Mouse (Mus musculus) embryonic facial prominence, embryonic 15.5 days (tissue): Measurements from ENCODE around the gene Dse. TPM values are rescaled to one million over a fixed set of nuclear protein-coding genes. Genes with fewer than 3 reads are reported as not detected.

ENCODE experiments used
- ATAC-seq: fragments of 200-750 bp; cut with Nextera tagmentation; 2 replicates; pipeline ENCODE4 v1.8.0; 2017; ENCODE audit warnings: low read depth, moderate TSS enrichment; ENCODE audit not compliant: insufficient number of reproducible peaks, low FRiP score, low TSS enrichment
- H3K27ac ChIP-seq: fragments of 300-500 bp; sonication (generic); replicated peaks from 2 replicates; pipeline ENCODE4 v1.5.1; 2015; ENCODE audit warnings: mild to moderate bottlenecking, inconsistent platforms
- H3K27me3 ChIP-seq: fragments of 300-500 bp; sonication (generic); 2 replicates; pipeline ENCODE4 v1.6.1; 2015; ENCODE audit warnings: inconsistent platforms
- H3K36me3 ChIP-seq: fragments of 300-500 bp; sonication (generic); 2 replicates; pipeline ENCODE4 v1.6.1; 2015; ENCODE audit warnings: mild to moderate bottlenecking, inconsistent platforms
- H3K4me1 ChIP-seq: fragments of 300-500 bp; sonication (generic); 2 replicates; pipeline ENCODE4 v1.6.1; 2015; ENCODE audit warnings: inconsistent platforms
- H3K4me2 ChIP-seq: fragments of 300-500 bp; sonication (generic); replicated peaks from 2 replicates; pipeline ENCODE4 v1.6.1; 2015; ENCODE audit warnings: mild to moderate bottlenecking, inconsistent platforms
- H3K4me3 ChIP-seq: fragments of 300-500 bp; sonication (generic); replicated peaks from 2 replicates; pipeline ENCODE4 v1.5.1; 2015; ENCODE audit warnings: mild to moderate bottlenecking, inconsistent platforms
- H3K9ac ChIP-seq: fragments of 300-500 bp; sonication (generic); 2 replicates; pipeline ENCODE4 v1.6.1; 2015; ENCODE audit warnings: inconsistent platforms
- H3K9me3 ChIP-seq: fragments of 300-500 bp; sonication (generic); replicated peaks from 2 replicates; pipeline ENCODE4 v1.6.1; 2016; ENCODE audit warnings: inconsistent platforms
- WGBS: fragments of 180-500 bp; shearing (Covaris S2); methylation state at CpG from one replicate; pipeline ENCODE4 v1.1.7; 2015; 5-methylcytosine and 5-hydroxymethylcytosine counted together
- polyA plus RNA-seq: library from polyadenylated mRNA; unstranded; fragments of >200 nt; fragmentation: Nextera tagmentation; extraction: Ambion mirVana; gene quantifications from 2 replicates; pipeline ENCODE4 v1.2.1, GENCODE M21; 2015

The Dse gene
- polyA plus RNA-seq, 1 experiment from 2014 or later = 35.0 TPM

- Histone ChIP-seq H3K4me1 (peaks cover 12% of the 10 kb centered on the region; the same call in 1 of the 2 replicates), H3K4me2 (no peak overlapping the region), H3K4me3 (no peak overlapping the region), H3K9ac (no peak overlapping the region), H3K9me3 (no peaks in the 10 kb centered on the region), H3K27ac (no peak overlapping the region), H3K27me3 (no peaks in the 10 kb centered on the region), H3K36me3 (no peaks in the 10 kb centered on the region)
- WGBS = 82% methylated on average over 1 of the region's 1 CpGs
- ATAC-seq = no peak
Measured at GRCm38 (mm10) chr10:34200689-34201088, 6.8 kb downstream of the Dse start.

GRCm38 (mm10) chr10:34198574-34198973 is 8.9 kb downstream of the Dse start:
- Histone ChIP-seq H3K36me3 (no peaks in the 10 kb centered on the region), H3K4me3 (no peak overlapping the region), H3K4me2 (no peak overlapping the region), H3K9ac (no peak overlapping the region), H3K27ac (no peak overlapping the region), H3K4me1 (peaks cover 15% of the 10 kb centered on the region; the same call in 1 of the 2 replicates), H3K9me3 (no peaks in the 10 kb centered on the region), H3K27me3 (no peaks in the 10 kb centered on the region)
- 61% methylated on average over 3 of the region's 3 CpGs for WGBS
- no peak for ATAC-seq

GRCm38 (mm10) chr10:34198061-34198460 is 9.5 kb downstream of the Dse start:
- H3K4me1 ChIP-seq = peaks cover 15% of the 10 kb centered on the region; the same call in 1 of the 2 replicates
- no peak overlapping the region for H3K4me3 ChIP-seq
- no peaks in the 10 kb centered on the region for H3K27me3 ChIP-seq
- no peak overlapping the region for H3K4me2 ChIP-seq
- no peak overlapping the region for H3K9ac ChIP-seq
- ATAC-seq = no peak
- H3K36me3 ChIP-seq = no peaks in the 10 kb centered on the region
- H3K27ac ChIP-seq = no peak overlapping the region; the same call in 1 of the 2 replicates
- H3K9me3 ChIP-seq = no peaks in the 10 kb centered on the region
- 36% methylated on average over 3 of the region's 3 CpGs for WGBS

GRCm38 (mm10) chr10:34197269-34197668 is 10.2 kb downstream of the Dse start:
- no peak overlapping the region for H3K9ac ChIP-seq
- no peak overlapping the region for H3K4me3 ChIP-seq
- H3K27me3 ChIP-seq = no peaks in the 10 kb centered on the region
- H3K4me1 ChIP-seq = peaks cover 15% of the 10 kb centered on the region; the same call in 1 of the 2 replicates
- H3K9me3 ChIP-seq = no peaks in the 10 kb centered on the region
- ATAC-seq = no peak
- H3K36me3 ChIP-seq = no peaks in the 10 kb centered on the region
- 65% methylated on average over 3 of the region's 3 CpGs for WGBS
- no peak overlapping the region for H3K27ac ChIP-seq
- H3K4me2 ChIP-seq = no peak overlapping the region

- 51% methylated on average over 2 of the region's 2 CpGs for WGBS
- no peak for ATAC-seq
- H3K27ac ChIP-seq = no peak overlapping the region
Measured at GRCm38 (mm10) chr10:34194957-34195356, 12.6 kb downstream of the Dse start.

GRCm38 (mm10) chr10:34194503-34194902 is 13.0 kb downstream of the Dse start:
- Histone ChIP-seq H3K27ac (no peak overlapping the region; the same call in 1 of the 2 replicates), H3K4me3 (no peak overlapping the region), H3K9ac (no peak overlapping the region), H3K36me3 (no peaks in the 10 kb centered on the region), H3K4me1 (peaks cover 18% of the 10 kb centered on the region; the same call in 1 of the 2 replicates), H3K9me3 (no peaks in the 10 kb centered on the region), H3K27me3 (no peaks in the 10 kb centered on the region), H3K4me2 (no peak overlapping the region)
- no peak for ATAC-seq
- 80% methylated on average over 5 of the region's 5 CpGs for WGBS

More at GRCm38 (mm10) chr10:34194957-34195356, 12.6 kb downstream of the Dse start:
- no peak overlapping the region for H3K4me2 ChIP-seq
- H3K9me3 ChIP-seq = no peaks in the 10 kb centered on the region
- H3K9ac ChIP-seq = no peak overlapping the region
- H3K27me3 ChIP-seq = no peaks in the 10 kb centered on the region
- H3K4me3 ChIP-seq = no peak overlapping the region
- H3K4me1 ChIP-seq = peaks cover 15% of the 10 kb centered on the region; the same call in 1 of the 2 replicates
- no peaks in the 10 kb centered on the region for H3K36me3 ChIP-seq

- Histone ChIP-seq H3K4me3 (no peak overlapping the region; the same call in 1 of the 2 replicates), H3K4me1 (peaks cover 37% of the 10 kb centered on the region), H3K9me3 (no peaks in the 10 kb centered on the region), H3K27ac (peak overlapping the region; percentile 88), H3K36me3 (0 out of 2 replicates have a peak, but pooled peaks cover 5% of the 10 kb centered on the region), H3K27me3 (no peaks in the 10 kb centered on the region), H3K9ac (no peak overlapping the region), H3K4me2 (peak overlapping the region; percentile 38)
- 17% methylated on average over 10 of the region's 10 CpGs for WGBS
- no peak for ATAC-seq
Measured at GRCm38 (mm10) chr10:34186571-34187260, 20.8 kb downstream of the Dse start.

GRCm38 (mm10) chr10:34185556-34185955 is 22.0 kb downstream of the Dse start:
- H3K4me2 ChIP-seq = no peak overlapping the region
- peaks cover 37% of the 10 kb centered on the region for H3K4me1 ChIP-seq
- H3K4me3 ChIP-seq = no peak overlapping the region
- no peaks in the 10 kb centered on the region for H3K9me3 ChIP-seq
- ATAC-seq = no peak
- H3K27me3 ChIP-seq = no peaks in the 10 kb centered on the region
- H3K36me3 ChIP-seq = 0 out of 2 replicates have a peak, but pooled peaks cover 5% of the 10 kb centered on the region
- WGBS = 37% methylated on average over 4 of the region's 4 CpGs
- H3K27ac ChIP-seq = peak overlapping the region; percentile 88
- no peak overlapping the region for H3K9ac ChIP-seq

- Histone ChIP-seq H3K9ac (no peak overlapping the region), H3K9me3 (no peaks in the 10 kb centered on the region), H3K4me3 (no peak overlapping the region), H3K4me1 (peaks cover 37% of the 10 kb centered on the region), H3K27ac (no peak overlapping the region), H3K27me3 (no peaks in the 10 kb centered on the region), H3K4me2 (no peak overlapping the region), H3K36me3 (0 out of 2 replicates have a peak, but pooled peaks cover 5% of the 10 kb centered on the region)
- ATAC-seq = no peak
- 5% methylated on average over 1 of the region's 1 CpGs for WGBS
Measured at GRCm38 (mm10) chr10:34184956-34185355, 22.6 kb downstream of the Dse start.

- 79% methylated on average over 7 of the region's 7 CpGs for WGBS
- Histone ChIP-seq H3K4me3 (no peak overlapping the region), H3K4me2 (no peak overlapping the region), H3K27me3 (no peaks in the 10 kb centered on the region), H3K9me3 (no peaks in the 10 kb centered on the region), H3K27ac (no peak overlapping the region; the same call in 1 of the 2 replicates), H3K4me1 (peaks cover 33% of the 10 kb centered on the region), H3K36me3 (0 out of 2 replicates have a peak, but pooled peaks cover 5% of the 10 kb centered on the region), H3K9ac (no peak overlapping the region)
- ATAC-seq = no peak
Measured at GRCm38 (mm10) chr10:34183731-34184130, 23.8 kb downstream of the Dse start.

GRCm38 (mm10) chr10:34175870-34176606 is 31.5 kb downstream of the Dse start:
- Histone ChIP-seq H3K4me1 (peaks cover 16% of the 10 kb centered on the region), H3K4me3 (no peak overlapping the region), H3K4me2 (peak overlapping the region; percentile 10), H3K27me3 (no peaks in the 10 kb centered on the region), H3K9me3 (no peaks in the 10 kb centered on the region), H3K36me3 (no peaks in the 10 kb centered on the region), H3K9ac (no peak overlapping the region), H3K27ac (peak overlapping the region; percentile 77)
- ATAC-seq = no peak
- WGBS = 12% methylated on average over 8 of the region's 8 CpGs
